ENCODE assay signal across 10 mouse cellular contexts in the genomic region with DNA sequence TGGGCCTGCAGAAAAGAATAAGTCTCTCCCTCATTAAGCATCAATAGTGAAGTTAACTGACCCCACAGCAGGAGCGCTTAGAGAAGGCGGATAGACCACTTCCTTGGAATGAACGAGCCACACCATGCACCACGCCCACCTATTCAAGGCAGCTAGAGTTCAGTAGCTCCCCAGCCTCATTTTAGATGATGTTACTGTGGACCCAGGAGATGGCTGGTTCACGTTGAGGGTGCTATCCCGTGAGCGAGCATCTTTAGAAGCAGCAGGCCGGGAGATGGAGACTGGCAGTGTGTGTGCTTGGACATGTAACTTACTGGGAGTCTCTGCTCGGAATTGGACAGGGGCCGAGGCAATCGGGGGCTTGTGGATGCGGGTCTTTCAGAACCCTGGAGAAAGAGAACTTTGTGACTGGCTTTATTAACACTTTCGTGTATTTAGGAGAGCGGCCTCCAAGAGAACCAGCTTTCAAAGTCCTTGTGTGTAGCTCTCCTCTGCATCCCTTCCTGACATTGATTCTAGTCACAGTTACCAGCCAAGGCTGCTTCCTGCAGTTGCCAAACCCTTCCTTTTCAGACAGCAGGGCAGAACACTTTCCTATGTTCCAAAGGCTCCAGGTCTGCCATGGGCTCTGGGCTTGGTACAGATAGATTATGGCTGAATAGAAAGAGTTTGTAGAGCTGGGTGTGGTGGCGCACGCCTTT. TPM values are rescaled to one million over a fixed set of nuclear protein-coding genes. Genes with fewer than 3 reads are reported as not detected.
DNase-seq lines count a peak whose midpoint lies in the region; ATAC-seq and TF ChIP-seq lines count a peak whose summit lies in the region.
"Had no signal": no experiment of that assay in that cellular context is flagged by ENCODE, and none has a peak within 500 bp of the region (broad histone marks: within the 10 kb centered on the region; RNA-seq: fewer than 3 reads in every experiment).

No protein-coding gene starts in this region.

- 41% methylated on average over 16 of the region's 16 CpGs for WGBS in hindbrain, embryonic 12.5 days
- 37% methylated on average over 16 of the region's 16 CpGs for WGBS in midbrain, embryonic 10.5 days

- peaks cover 4% of the 10 kb centered on the region; the same call in 1 of the 2 replicates for H3K4me1 ChIP-seq in cortical plate, adult 2 months (ENCODE audit: control insufficient read depth, insufficient read depth, low read length)
- peaks cover 22% of the 10 kb centered on the region for H3K4me1 ChIP-seq in hindbrain, embryonic 12.5 days
- H3K4me1 ChIP-seq in midbrain, embryonic 10.5 days, result peaks cover 31% of the 10 kb centered on the region

- no peaks in the 10 kb centered on the region for H3K9me3 ChIP-seq in hindbrain, embryonic 12.5 days (replicated peaks)
- H3K9me3 ChIP-seq in midbrain, embryonic 10.5 days (replicated peaks), result no peaks in the 10 kb centered on the region

- ATAC-seq in hindbrain, embryonic 12.5 days (ENCODE audit: low FRiP score), result no peak

- peak; percentile 91 for DNase-seq in heart, adult 11 months
- no peak for DNase-seq in heart, adult 9 months (ENCODE audit: low spot score in 2 of 2)
- no peak for DNase-seq in midbrain, embryonic 10.5 days (ENCODE audit: low spot score)
- no peak for DNase-seq in ovary, postnatal 10 days (ENCODE audit: low spot score)
- DNase-seq in thymus, postnatal 25 days, result no peak
- no peak for DNase-seq in T-cell, adult 2 months (ENCODE audit: low spot score)
- DNase-seq: layer of hippocampus, postnatal 36 days; thymus, postnatal 36 days had no signal

- no peaks in the 10 kb centered on the region for H3K36me3 ChIP-seq in hindbrain, embryonic 12.5 days
- no peaks in the 10 kb centered on the region for H3K36me3 ChIP-seq in midbrain, embryonic 10.5 days

- TF ChIP-seq CTCF in cortical plate, adult 2 months (IDR thresholded peaks at IDR 0.05; ENCODE audit: extremely low read depth, insufficient read depth, low read length), result no peak

- no peak overlapping the region for H3K27ac ChIP-seq in cortical plate, adult 2 months (ENCODE audit: insufficient read depth, low read length)
- no peak overlapping the region for H3K27ac ChIP-seq in hindbrain, embryonic 12.5 days
- H3K27ac ChIP-seq in midbrain, embryonic 10.5 days (replicated peaks), result no peak overlapping the region

- H3K9ac ChIP-seq in hindbrain, embryonic 12.5 days, result 0 out of 2 replicates have a peak overlapping the region, but pooled peaks have one; percentile 87

- peak overlapping the region; percentile 7; the same call in 1 of the 2 replicates for H3K4me3 ChIP-seq in cortical plate, adult 2 months (ENCODE audit: insufficient read depth, low read length)
- H3K4me3 ChIP-seq in hindbrain, embryonic 12.5 days, result peak overlapping the region; percentile 61
- peak overlapping the region; percentile 75 for H3K4me3 ChIP-seq in midbrain, embryonic 10.5 days

- peaks cover 56% of the 10 kb centered on the region for H3K27me3 ChIP-seq in hindbrain, embryonic 12.5 days
- peaks cover 71% of the 10 kb centered on the region for H3K27me3 ChIP-seq in midbrain, embryonic 10.5 days (ENCODE audit: low read depth, poor library complexity, severe bottlenecking)

- no peak for TF ChIP-seq POLR2A in cortical plate, adult 2 months (IDR thresholded peaks at IDR 0.05; ENCODE audit: extremely low read depth, insufficient read depth, low read length)

- H3K4me2 ChIP-seq in hindbrain, embryonic 12.5 days (replicated peaks), result peak overlapping the region; percentile 88

RNA-seq across cellular contexts. Expression of a gene that starts 1.4 kb away (rescaled TPM):
- 2.5 and 3.3 TPM in 2 replicates for polyA plus RNA-seq in cortical plate, adult 2 months (2012; rRNA removed)
- polyA plus RNA-seq in hindbrain, embryonic 12.5 days (2016; fragmentation: Nextera tagmentation; extraction: Ambion mirVana), result 12.4 and 12.7 TPM in 2 replicates
- 4.0 and 5.2 TPM in 2 replicates for polyA plus RNA-seq in midbrain, embryonic 10.5 days (2016; fragmentation: Nextera tagmentation; extraction: Ambion mirVana)

Comparison
In these comparisons a context has a peak if more than half of its experiments do, and no peak if none do; other contexts are left out.
1. H3K4me3 ChIP-seq: peak in every context shown above with its lines; median percentile 75 in midbrain, embryonic 10.5 days; 61 in hindbrain, embryonic 12.5 days; 7 in cortical plate, adult 2 months.